Mouse (Mus musculus) myocyte (in vitro differentiated cells): Measurements from ENCODE around the gene Ccdc93. TPM values are rescaled to one million over a fixed set of nuclear protein-coding genes. Genes with fewer than 3 reads are reported as not detected.

Source experiments
- H3K27me3 ChIP-seq: one replicate; pipeline ENCODE4 v1.6.1; 2011; ENCODE audit not compliant: control insufficient read depth, insufficient read depth, insufficient read length
- H3K36me3 ChIP-seq: one replicate; pipeline ENCODE4 v1.6.1; 2011; ENCODE audit not compliant: control insufficient read depth, insufficient read depth
- H3K4me2 ChIP-seq: one replicate; pipeline ENCODE4 v1.6.1; 2011; ENCODE audit warnings: low read depth, control low read depth
- H3K4me3 ChIP-seq: one replicate; pipeline ENCODE4 v1.5.1; 2011; ENCODE audit warnings: mild to moderate bottlenecking, control low read depth, moderate library complexity
- H3K79me2 ChIP-seq: one replicate; pipeline ENCODE4 v1.6.1; 2011; ENCODE audit not compliant: control insufficient read depth, insufficient read depth
- H3ac ChIP-seq: one replicate; pipeline ENCODE4 v1.6.1; 2011; ENCODE audit not compliant: control insufficient read depth, insufficient read length
- CEBPB ChIP-seq: IDR thresholded peaks from 2 replicates; pipeline ENCODE4 v1.6.1; 2011; ENCODE audit warnings: mild to moderate bottlenecking, moderate library complexity; ENCODE audit not compliant: poor library complexity, insufficient read depth, severe bottlenecking
- E2F4 ChIP-seq: IDR thresholded peaks from one replicate; pipeline ENCODE4 v1.6.1; 2011; ENCODE audit warnings: mild to moderate bottlenecking, control low read depth, moderate library complexity; ENCODE audit not compliant: insufficient read depth
- MAX ChIP-seq: IDR thresholded peaks from one replicate; pipeline ENCODE4 v1.6.1; 2011; ENCODE audit warnings: low read depth, mild to moderate bottlenecking, control low read depth
- MYOD1 ChIP-seq, 3 experiments: IDR thresholded peaks; one replicate each; pipeline ENCODE4 v1.6.1; 2011; ENCODE audit warnings: control low read depth in 2 of 3, low read depth in 2 of 3, mild to moderate bottlenecking in 2 of 3, moderate library complexity in 1 of 3; ENCODE audit not compliant: insufficient read length in 2 of 3, control insufficient read depth in 1 of 3
- MYOG ChIP-seq, 3 experiments: IDR thresholded peaks; one replicate each; pipeline ENCODE4 v1.6.1; 2011; ENCODE audit warnings: control low read depth in 2 of 3, low read depth in 2 of 3, mild to moderate bottlenecking in 2 of 3; ENCODE audit not compliant: insufficient read length in 2 of 3, control insufficient read depth in 1 of 3, insufficient read depth in 1 of 3
- POLR2A ChIP-seq: IDR thresholded peaks from one replicate; pipeline ENCODE4 v1.6.1; 2011; ENCODE audit warnings: low read depth, mild to moderate bottlenecking, control low read depth, moderate library complexity; ENCODE audit not compliant: insufficient read length
- POLR2AphosphoS2 ChIP-seq: IDR thresholded peaks from one replicate; pipeline ENCODE4 v1.6.1; 2011; ENCODE audit warnings: low read depth, control low read depth; ENCODE audit not compliant: insufficient read length
- REST ChIP-seq: IDR thresholded peaks from one replicate; pipeline ENCODE4 v1.6.1; 2011; ENCODE audit warnings: mild to moderate bottlenecking, control low read depth, moderate library complexity; ENCODE audit not compliant: insufficient read depth, insufficient read length
- SRF ChIP-seq: IDR thresholded peaks from one replicate; pipeline ENCODE4 v1.6.1; 2011; ENCODE audit warnings: low read depth; ENCODE audit not compliant: control insufficient read depth, insufficient read length
- TCF12 ChIP-seq: IDR thresholded peaks from one replicate; pipeline ENCODE4 v1.6.1; 2011; ENCODE audit warnings: mild to moderate bottlenecking, control low read depth; ENCODE audit not compliant: poor library complexity, insufficient read depth, severe bottlenecking
- TCF3 ChIP-seq: IDR thresholded peaks from one replicate; pipeline ENCODE4 v1.6.1; 2011; ENCODE audit warnings: low read depth, control low read depth; ENCODE audit not compliant: insufficient read length
- USF1 ChIP-seq: IDR thresholded peaks from one replicate; pipeline ENCODE4 v1.6.1; 2011; ENCODE audit warnings: low read depth, mild to moderate bottlenecking, control low read depth, moderate library complexity
- polyA plus RNA-seq: library from polyadenylated mRNA; unstranded; fragments of >200 nt; fragmentation: generic; extraction: Trizol; gene quantifications from one replicate; pipeline ENCODE4 v1.2.1, GENCODE M21; 2012; ENCODE audit warnings: missing spikeins

Gene Ccdc93
- polyA plus RNA-seq, 1 experiment: 5.2 TPM

- no peaks in the 10 kb centered on the region for H3K27me3 ChIP-seq
- H3K4me2 ChIP-seq: no peak overlapping the region
- H3K4me3 ChIP-seq: no peak overlapping the region
- H3K79me2 ChIP-seq: no peaks in the 10 kb centered on the region
- peaks cover 14% of the 10 kb centered on the region for H3K36me3 ChIP-seq
- TF ChIP-seq MYOG (IDR thresholded peaks at IDR 0.05; ENCODE audit: control insufficient read depth in 1 of 3, insufficient read depth in 1 of 3, insufficient read length in 2 of 3, low read depth in 2 of 3): no peak
- no peak for TF ChIP-seq POLR2A
- no peak for TF ChIP-seq E2F4
- H3ac ChIP-seq: no peak overlapping the region
Measured at GRCm38 (mm10) chr1:121550801-121551456, 120.1 kb downstream of the Ccdc93 start.

GRCm38 (mm10) chr1:121551457-121551835 lies 120.6 kb downstream of the Ccdc93 start:
- no peak overlapping the region for H3K4me3 ChIP-seq
- peaks cover 14% of the 10 kb centered on the region for H3K36me3 ChIP-seq
- no peak overlapping the region for H3ac ChIP-seq
- no peak for TF ChIP-seq REST
- no peak for TF ChIP-seq POLR2AphosphoS2
- TF ChIP-seq SRF: no peak
- TF ChIP-seq E2F4: no peak
- TF ChIP-seq TCF12: no peak
- no peak for TF ChIP-seq MAX
- TF ChIP-seq POLR2A: no peak
- TF ChIP-seq MYOD1 (IDR thresholded peaks at IDR 0.05; ENCODE audit: control insufficient read depth in 1 of 3, insufficient read length in 2 of 3, low read depth in 2 of 3): no peak
- TF ChIP-seq USF1: no peak
- TF ChIP-seq MYOG (IDR thresholded peaks at IDR 0.05; ENCODE audit: control insufficient read depth in 1 of 3, insufficient read depth in 1 of 3, insufficient read length in 2 of 3, low read depth in 2 of 3): no peak
- no peak for TF ChIP-seq CEBPB
- no peak for TF ChIP-seq TCF3
- no peaks in the 10 kb centered on the region for H3K27me3 ChIP-seq
- no peak overlapping the region for H3K4me2 ChIP-seq
- H3K79me2 ChIP-seq: no peaks in the 10 kb centered on the region

Other genes with a start within 250 kb of the Ccdc93 start
- gene Insig2, start 98.5 kb upstream of the Ccdc93 start, polyA plus RNA-seq: 46.1 TPM
- gene Htr5b, start 97.4 kb downstream of the Ccdc93 start, polyA plus RNA-seq: not detected
- 31.3 TPM for gene Ddx18, start 136.9 kb downstream of the Ccdc93 start, polyA plus RNA-seq